Comparison of ENCODE assay signal across 20 mouse cellular contexts in the genomic region with DNA sequence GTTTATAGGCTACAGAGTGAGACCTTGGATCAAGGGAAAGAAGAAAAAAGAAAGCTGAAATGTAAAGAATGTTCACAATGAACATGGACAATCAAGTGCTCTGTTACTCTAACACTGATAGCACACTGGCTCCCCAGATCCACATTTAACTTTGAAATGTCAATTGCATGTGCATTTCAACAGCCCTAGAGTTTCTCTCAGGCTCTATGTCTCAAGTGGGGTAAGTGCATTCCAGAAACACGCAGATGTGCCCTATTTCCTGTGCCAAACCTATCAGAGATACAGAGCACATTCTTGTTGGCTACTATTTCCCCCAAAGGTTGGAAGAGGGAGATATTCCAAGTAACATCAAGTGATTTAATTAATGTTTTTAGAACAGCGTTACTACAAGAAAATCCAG.
"Had no signal": no experiment of that assay in that cellular context is flagged by ENCODE, and none has a peak within 500 bp of the region (broad histone marks: within the 10 kb centered on the region; RNA-seq: fewer than 3 reads in every experiment).

No protein-coding gene starts in this region.

- H3K4me1 ChIP-seq: limb, embryonic 12.5 days; limb, embryonic 15.5 days; lung, embryonic 15.5 days; stomach, embryonic 15.5 days had no signal

- H3K27ac ChIP-seq: limb, embryonic 12.5 days; limb, embryonic 15.5 days; liver, embryonic 14.5 days; lung, embryonic 15.5 days; stomach, embryonic 15.5 days had no signal

- H3K9ac ChIP-seq: limb, embryonic 12.5 days; limb, embryonic 15.5 days; liver, embryonic 14.5 days; liver, postnatal 0 days; lung, embryonic 15.5 days; stomach, embryonic 15.5 days had no signal

- H3K9me3 ChIP-seq: limb, embryonic 12.5 days; limb, embryonic 15.5 days; lung, embryonic 15.5 days; stomach, embryonic 15.5 days had no signal

- H3K4me3 ChIP-seq: limb, embryonic 12.5 days; limb, embryonic 15.5 days; lung, embryonic 15.5 days; stomach, embryonic 15.5 days had no signal

- H3K36me3 ChIP-seq: limb, embryonic 12.5 days; limb, embryonic 15.5 days; lung, embryonic 15.5 days; stomach, embryonic 15.5 days had no signal

- DNase-seq: kidney, adult 9 months; kidney, postnatal 14 days; kidney, postnatal 4 days; left cerebral cortex, postnatal 4 days; liver, postnatal 0 days; lung, postnatal 14 days; lung, postnatal 4 days; midbrain, embryonic 14.5 days; right cerebral cortex, adult 18-20 months; right cerebral cortex, postnatal 14 days; right cerebral cortex, postnatal 4 days; spleen, adult 18-20 months; thymus, postnatal 25 days had no signal

- ATAC-seq: liver, postnatal 0 days had no signal

- H3K4me2 ChIP-seq: limb, embryonic 12.5 days; limb, embryonic 15.5 days; liver, embryonic 11.5 days; lung, embryonic 15.5 days; midbrain, embryonic 11.5 days; stomach, embryonic 15.5 days had no signal

- H3K27me3 ChIP-seq: limb, embryonic 12.5 days; limb, embryonic 15.5 days; lung, embryonic 15.5 days; stomach, embryonic 15.5 days had no signal
